Mouse (Mus musculus) mesoderm, embryonic 11.5 days (tissue): ENCODE measurements around the gene Gm13694.

ENCODE experiments used
- DNase-seq: peaks from one replicate; pipeline ENCODE4 v3.0.0-alpha.2; 2012; ENCODE audit warnings: low read depth, low spot score

The Gm13694 gene

DNA sequence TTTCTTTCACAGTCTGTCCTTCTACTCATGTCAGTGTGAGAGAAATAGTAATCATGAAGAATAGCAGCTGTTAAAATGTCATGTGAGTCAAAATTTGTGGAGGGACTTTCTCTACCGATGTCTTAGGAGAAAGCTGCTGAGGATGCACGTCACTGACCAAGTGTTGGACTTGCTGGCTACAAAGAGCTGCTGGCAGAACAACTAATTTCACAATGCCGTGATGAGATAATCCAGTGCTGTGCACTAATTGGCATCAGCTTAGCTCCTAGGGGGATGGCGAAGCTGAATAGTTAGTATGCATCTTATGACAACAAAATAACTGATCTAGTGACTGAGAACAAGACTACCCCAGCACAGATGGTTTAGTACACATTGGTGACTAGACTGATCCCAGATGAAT lies 46.5 kb downstream of the Gm13694 start:
- DNase-seq, result no peak
